Mouse (Mus musculus): Measurements from ENCODE around the gene Msi2. TPM values are rescaled to one million over a fixed set of nuclear protein-coding genes. Genes with fewer than 3 reads are reported as not detected.
A peak's percentile ranks its signal among the peaks of the same experiment; 100 is the strongest.

Msi2 gene
- polyA plus RNA-seq, 1 experiment from 2014 or later: 2.9 TPM

GRCm38 (mm10) chr11:88459946-88460736 is 258.2 kb downstream of the Msi2 start:
- H3K27me3 ChIP-seq (ENCODE audit: control insufficient read depth, insufficient read depth, low read depth, low read length): no peaks in the 10 kb centered on the region
- no peaks in the 10 kb centered on the region; the same call in 1 of the 2 replicates for H3K4me1 ChIP-seq (ENCODE audit: control insufficient read depth, low read depth, low read length)
- 73% methylated on average over 19 of the region's 19 CpGs for WGBS (ENCODE audit: insufficient replicate concordance)
- H3K4me2 ChIP-seq (ENCODE audit: low read depth, low read length): no peak overlapping the region
- H3K9ac ChIP-seq (ENCODE audit: low read depth, low read length): no peak overlapping the region
- no peak for ATAC-seq (ENCODE audit: low read depth)
- H3K9me3 ChIP-seq (replicated peaks; ENCODE audit: control insufficient read depth, low read length): no peaks in the 10 kb centered on the region
- H3K4me3 ChIP-seq (ENCODE audit: low read depth, low read length): no peak overlapping the region
- no peak overlapping the region for H3K27ac ChIP-seq (ENCODE audit: low read length)
- no peaks in the 10 kb centered on the region for H3K36me3 ChIP-seq (ENCODE audit: control insufficient read depth, insufficient read depth)

GRCm38 (mm10) chr11:88457241-88457738 is 261.0 kb downstream of the Msi2 start:
- ATAC-seq (ENCODE audit: low read depth): no peak

GRCm38 (mm10) chr11:88454867-88455806 is 263.2 kb downstream of the Msi2 start:
- Histone ChIP-seq H3K27ac (ENCODE audit: low read length) (no peak overlapping the region), H3K27me3 (ENCODE audit: control insufficient read depth, insufficient read depth, low read depth, low read length) (no peaks in the 10 kb centered on the region), H3K9ac (ENCODE audit: low read depth, low read length) (no peak overlapping the region; the same call in 1 of the 2 replicates), H3K4me1 (ENCODE audit: control insufficient read depth, low read depth, low read length) (no peaks in the 10 kb centered on the region; the same call in 1 of the 2 replicates), H3K36me3 (ENCODE audit: control insufficient read depth, insufficient read depth) (no peaks in the 10 kb centered on the region), H3K4me3 (ENCODE audit: low read depth, low read length) (no peak overlapping the region), H3K4me2 (ENCODE audit: low read depth, low read length) (no peak overlapping the region; the same call in 1 of the 2 replicates), H3K9me3 (replicated peaks; ENCODE audit: control insufficient read depth, low read length) (no peaks in the 10 kb centered on the region)
- 46% methylated on average over 19 of the region's 19 CpGs for whole genome bisulfite sequencing (ENCODE audit: insufficient replicate concordance)
- peak; percentile 21; the same call in 1 of the 2 replicates for ATAC-seq (ENCODE audit: low read depth)

More at GRCm38 (mm10) chr11:88457241-88457738, 261.0 kb downstream of the Msi2 start:
- no peaks in the 10 kb centered on the region for H3K9me3 ChIP-seq (replicated peaks; ENCODE audit: control insufficient read depth, low read length)
- H3K27ac ChIP-seq (ENCODE audit: low read length): no peak overlapping the region
- 72% methylated on average over 10 of the region's 10 CpGs for WGBS (ENCODE audit: insufficient replicate concordance)
- H3K4me3 ChIP-seq (ENCODE audit: low read depth, low read length): no peak overlapping the region
- no peak overlapping the region for H3K4me2 ChIP-seq (ENCODE audit: low read depth, low read length)
- no peaks in the 10 kb centered on the region for H3K36me3 ChIP-seq (ENCODE audit: control insufficient read depth, insufficient read depth)
- no peaks in the 10 kb centered on the region; the same call in 1 of the 2 replicates for H3K4me1 ChIP-seq (ENCODE audit: control insufficient read depth, low read depth, low read length)
- no peaks in the 10 kb centered on the region for H3K27me3 ChIP-seq (ENCODE audit: control insufficient read depth, insufficient read depth, low read depth, low read length)
- no peak overlapping the region for H3K9ac ChIP-seq (ENCODE audit: low read depth, low read length)

- Histone ChIP-seq H3K4me2 (ENCODE audit: low read depth, low read length) (no peak overlapping the region), H3K27me3 (ENCODE audit: control insufficient read depth, insufficient read depth, low read depth, low read length) (no peaks in the 10 kb centered on the region), H3K4me1 (ENCODE audit: control insufficient read depth, low read depth, low read length) (no peaks in the 10 kb centered on the region), H3K9ac (ENCODE audit: low read depth, low read length) (no peak overlapping the region), H3K4me3 (ENCODE audit: low read depth, low read length) (no peak overlapping the region), H3K36me3 (ENCODE audit: control insufficient read depth, insufficient read depth) (no peaks in the 10 kb centered on the region), H3K27ac (ENCODE audit: low read length) (no peak overlapping the region), H3K9me3 (replicated peaks; ENCODE audit: control insufficient read depth, low read length) (no peaks in the 10 kb centered on the region)
- no peak for ATAC-seq (ENCODE audit: low read depth)
- 76% methylated on average over 6 of the region's 6 CpGs for WGBS (ENCODE audit: insufficient replicate concordance)
These were observed 269.1 kb downstream of the Msi2 start for GRCm38 (mm10) chr11:88449180-88449579.

- Histone ChIP-seq H3K4me2 (ENCODE audit: low read depth, low read length) (no peak overlapping the region), H3K4me1 (ENCODE audit: control insufficient read depth, low read depth, low read length) (no peaks in the 10 kb centered on the region), H3K4me3 (ENCODE audit: low read depth, low read length) (no peak overlapping the region), H3K27ac (ENCODE audit: low read length) (no peak overlapping the region), H3K9me3 (replicated peaks; ENCODE audit: control insufficient read depth, low read length) (no peaks in the 10 kb centered on the region), H3K36me3 (ENCODE audit: control insufficient read depth, insufficient read depth) (no peaks in the 10 kb centered on the region), H3K27me3 (ENCODE audit: control insufficient read depth, insufficient read depth, low read depth, low read length) (no peaks in the 10 kb centered on the region), H3K9ac (ENCODE audit: low read depth, low read length) (no peak overlapping the region)
- no peak for ATAC-seq (ENCODE audit: low read depth)
- 36% methylated on average over 3 of the region's 3 CpGs for whole genome bisulfite sequencing (ENCODE audit: insufficient replicate concordance)
These were observed 269.7 kb downstream of the Msi2 start for GRCm38 (mm10) chr11:88448571-88448970.

- no peak overlapping the region for H3K9ac ChIP-seq (ENCODE audit: low read depth, low read length)
- H3K9me3 ChIP-seq (replicated peaks; ENCODE audit: control insufficient read depth, low read length): no peaks in the 10 kb centered on the region
- no peaks in the 10 kb centered on the region for H3K4me1 ChIP-seq (ENCODE audit: control insufficient read depth, low read depth, low read length)
- H3K36me3 ChIP-seq (ENCODE audit: control insufficient read depth, insufficient read depth): no peaks in the 10 kb centered on the region
- H3K4me3 ChIP-seq (ENCODE audit: low read depth, low read length): no peak overlapping the region
- WGBS (ENCODE audit: insufficient replicate concordance): 80% methylated on average over 11 of the region's 11 CpGs
- H3K27me3 ChIP-seq (ENCODE audit: control insufficient read depth, insufficient read depth, low read depth, low read length): no peaks in the 10 kb centered on the region
- no peak for ATAC-seq (ENCODE audit: low read depth)
- H3K27ac ChIP-seq (ENCODE audit: low read length): no peak overlapping the region
- H3K4me2 ChIP-seq (ENCODE audit: low read depth, low read length): no peak overlapping the region
These were observed 271.0 kb downstream of the Msi2 start for GRCm38 (mm10) chr11:88447350-88447749.

- 84% methylated on average over 14 of the region's 14 CpGs for WGBS (ENCODE audit: insufficient replicate concordance)
- H3K9ac ChIP-seq (ENCODE audit: low read depth, low read length): no peak overlapping the region
- no peak overlapping the region for H3K27ac ChIP-seq (ENCODE audit: low read length)
- H3K4me1 ChIP-seq (ENCODE audit: control insufficient read depth, low read depth, low read length): no peaks in the 10 kb centered on the region
- H3K9me3 ChIP-seq (replicated peaks; ENCODE audit: control insufficient read depth, low read length): no peaks in the 10 kb centered on the region
- no peaks in the 10 kb centered on the region for H3K27me3 ChIP-seq (ENCODE audit: control insufficient read depth, insufficient read depth, low read depth, low read length)
- no peaks in the 10 kb centered on the region for H3K36me3 ChIP-seq (ENCODE audit: control insufficient read depth, insufficient read depth)
- H3K4me3 ChIP-seq (ENCODE audit: low read depth, low read length): no peak overlapping the region
- no peak overlapping the region for H3K4me2 ChIP-seq (ENCODE audit: low read depth, low read length)
- no peak for ATAC-seq (ENCODE audit: low read depth)
These were observed 274.4 kb downstream of the Msi2 start for GRCm38 (mm10) chr11:88443905-88444304.

- no peak for ATAC-seq (ENCODE audit: low read depth)
- Histone ChIP-seq H3K27ac (ENCODE audit: low read length) (no peak overlapping the region), H3K36me3 (ENCODE audit: control insufficient read depth, insufficient read depth) (no peaks in the 10 kb centered on the region), H3K4me2 (ENCODE audit: low read depth, low read length) (no peak overlapping the region), H3K9ac (ENCODE audit: low read depth, low read length) (no peak overlapping the region), H3K27me3 (ENCODE audit: control insufficient read depth, insufficient read depth, low read depth, low read length) (no peaks in the 10 kb centered on the region), H3K4me1 (ENCODE audit: control insufficient read depth, low read depth, low read length) (no peaks in the 10 kb centered on the region), H3K9me3 (replicated peaks; ENCODE audit: control insufficient read depth, low read length) (no peaks in the 10 kb centered on the region), H3K4me3 (ENCODE audit: low read depth, low read length) (no peak overlapping the region)
- 83% methylated on average over 8 of the region's 8 CpGs for WGBS (ENCODE audit: insufficient replicate concordance)
These were observed 275.0 kb downstream of the Msi2 start for GRCm38 (mm10) chr11:88443291-88443690.

Measured in liver, embryonic 16.5 days (tissue).